In genomic region chr4:152126026-152126920, GRCm38 (mm10) we compare ENCODE assay signal across 9 mouse cellular contexts. TPM values are rescaled to one million over a fixed set of nuclear protein-coding genes. Genes with fewer than 3 reads are reported as not detected.
DNase-seq lines count a peak whose midpoint lies in the region; ATAC-seq and TF ChIP-seq lines count a peak whose summit lies in the region.
"Had no signal": no experiment of that assay in that cellular context is flagged by ENCODE, and none has a peak within 500 bp of the region (broad histone marks: within the 10 kb centered on the region; RNA-seq: fewer than 3 reads in every experiment).

No protein-coding gene starts in this region.

- TF ChIP-seq POLR2A in olfactory bulb, adult 2 months (IDR thresholded peaks at IDR 0.05; ENCODE audit: insufficient read depth, low read depth, low read length): no peak

- TF ChIP-seq CTCF in olfactory bulb, adult 2 months (IDR thresholded peaks at IDR 0.05; ENCODE audit: insufficient read depth, low read depth, low read length): no peak

- 3% methylated on average over 65 of the region's 65 CpGs for WGBS in forebrain, embryonic 14.5 days
- WGBS in limb, embryonic 11.5 days: 4% methylated on average over 65 of the region's 65 CpGs
- WGBS in olfactory bulb, adult 2 months: 12% methylated on average over 65 of the region's 65 CpGs

- intact Hi-C loops in gastrocnemius, postnatal 14 days (cut with DNase I; ENCODE audit: low total_unique reads): no loop called here

- peak overlapping the region; percentile 34 for H3K4me2 ChIP-seq in forebrain, embryonic 14.5 days (ENCODE audit: low read length)
- H3K4me2 ChIP-seq in limb, embryonic 11.5 days (ENCODE audit: low read depth, severe bottlenecking): peak overlapping the region; percentile 33

- DNase-seq in forebrain, embryonic 14.5 days (ENCODE audit: low spot score): no peak
- DNase-seq in limb, embryonic 11.5 days (ENCODE audit: low spot score): peak; percentile 64
- DNase-seq in thymus, postnatal 0 days (ENCODE audit: low spot score): no peak
- no peak for DNase-seq in gastrocnemius, postnatal 4 days (ENCODE audit: low spot score in 2 of 2)
- DNase-seq in gastrocnemius, postnatal 14 days: no peak

- H3K4me1 ChIP-seq in megakaryocyte, embryonic 14.5 days: peaks cover 61% of the 10 kb centered on the region
- H3K4me1 ChIP-seq in forebrain, embryonic 14.5 days (ENCODE audit: control insufficient read depth, insufficient read depth, low read length): peaks cover 9% of the 10 kb centered on the region; the same call in 1 of the 2 replicates
- H3K4me1 ChIP-seq in limb, embryonic 11.5 days (ENCODE audit: control insufficient read depth, insufficient read depth, low read length): peaks cover 26% of the 10 kb centered on the region
- H3K4me1 ChIP-seq in olfactory bulb, adult 2 months (ENCODE audit: control insufficient read depth, insufficient read depth, low read length): peaks cover 28% of the 10 kb centered on the region

- no peak overlapping the region for H3K27ac ChIP-seq in forebrain, embryonic 14.5 days (ENCODE audit: low read depth, low read length)
- H3K27ac ChIP-seq in limb, embryonic 11.5 days (replicated peaks; ENCODE audit: low read depth, low read length): no peak overlapping the region
- no peak overlapping the region for H3K27ac ChIP-seq in olfactory bulb, adult 2 months (ENCODE audit: insufficient read depth, low read depth, low read length)
- H3K27ac ChIP-seq: macrophage had no signal

- peaks cover 96% of the 10 kb centered on the region for H3K27me3 ChIP-seq in megakaryocyte, embryonic 14.5 days (replicated peaks)
- H3K27me3 ChIP-seq in forebrain, embryonic 14.5 days (replicated peaks; ENCODE audit: control insufficient read depth, insufficient read depth, low read length): peaks cover 99% of the 10 kb centered on the region
- peaks cover 99% of the 10 kb centered on the region for H3K27me3 ChIP-seq in limb, embryonic 11.5 days (ENCODE audit: control insufficient read depth, insufficient read depth, low read length)

- H3K9ac ChIP-seq in forebrain, embryonic 14.5 days (ENCODE audit: low read length): peak overlapping the region; percentile 21; the same call in 1 of the 2 replicates
- H3K9ac ChIP-seq in limb, embryonic 11.5 days (ENCODE audit: low read length): no peak overlapping the region

- ATAC-seq in megakaryocyte, adult 5-6 weeks (ENCODE audit: poor library complexity, severe bottlenecking): no peak
- ATAC-seq in forebrain, embryonic 14.5 days: no peak
- no peak for ATAC-seq in limb, embryonic 11.5 days (ENCODE audit: insufficient number of reproducible peaks, low FRiP score, low TSS enrichment, low read depth)

- H3K4me3 ChIP-seq in megakaryocyte, embryonic 14.5 days (replicated peaks): peak overlapping the region; percentile 88
- peak overlapping the region; percentile 10; the same call in 1 of the 2 replicates for H3K4me3 ChIP-seq in forebrain, embryonic 14.5 days (ENCODE audit: low read depth, low read length)
- peak overlapping the region; percentile 15 for H3K4me3 ChIP-seq in limb, embryonic 11.5 days (ENCODE audit: low read depth, low read length)
- H3K4me3 ChIP-seq in olfactory bulb, adult 2 months (ENCODE audit: insufficient read depth, low read depth, low read length): peak overlapping the region; percentile 22

- peaks cover 25% of the 10 kb centered on the region for H3K36me3 ChIP-seq in megakaryocyte, embryonic 14.5 days (replicated peaks; ENCODE audit: low read length)
- H3K36me3 ChIP-seq in forebrain, embryonic 14.5 days (ENCODE audit: control insufficient read depth, insufficient read depth, low read length): no peaks in the 10 kb centered on the region
- no peaks in the 10 kb centered on the region for H3K36me3 ChIP-seq in limb, embryonic 11.5 days (ENCODE audit: control insufficient read depth, insufficient read depth, low read length)

- peaks cover 36% of the 10 kb centered on the region for H3K9me3 ChIP-seq in megakaryocyte, embryonic 14.5 days
- no peaks in the 10 kb centered on the region for H3K9me3 ChIP-seq in forebrain, embryonic 14.5 days (replicated peaks; ENCODE audit: control insufficient read depth, low read length)
- no peaks in the 10 kb centered on the region for H3K9me3 ChIP-seq in limb, embryonic 11.5 days (ENCODE audit: control insufficient read depth, low read length)

RNA-seq across cellular contexts. Expression of gene Tnfrsf25, which starts 10.5 kb away (rescaled TPM):
- polyA plus RNA-seq in megakaryocyte, embryonic 14.5 days (2012; ENCODE audit: insufficient read depth, low replicate concordance): 0.56 TPM in 1 of 2 replicates, not detected in the other
- 0.13 and 0.25 TPM in 2 replicates for total RNA-seq in megakaryocyte, adult 5-6 weeks (2015)
- 0.18 and 2.8 TPM in 2 replicates for total RNA-seq in megakaryocyte, adult 5-6 weeks (2017)
- 0.62 and 1.3 TPM in 2 replicates for polyA plus RNA-seq in forebrain, embryonic 14.5 days (2014; fragmentation: Nextera tagmentation; extraction: Ambion mirVana)
- polyA plus RNA-seq in limb, embryonic 11.5 days (2014; fragmentation: Nextera tagmentation; extraction: Ambion mirVana): 0.38 and 0.79 TPM in 2 replicates
- polyA plus RNA-seq in olfactory bulb, adult 2 months (2012; ENCODE audit: insufficient read depth, insufficient read length, low replicate concordance, missing spikeins): not detected in 2 replicates
- 37.7 and 44.1 TPM in 2 replicates for polyA plus RNA-seq in thymus, postnatal 0 days (2015; fragmentation: Nextera tagmentation; extraction: Ambion mirVana)
- total RNA-seq in gastrocnemius, postnatal 4 days (2021): 1 to 10 TPM; 1.9 to 2.0 TPM
- total RNA-seq in gastrocnemius, postnatal 14 days (2021): 1 to 10 TPM in 1 of 2 experiments, under 1 TPM in 1; 0.74 to 1.1 TPM

RNA-seq across cellular contexts. Expression of gene Espn, which starts 25.9 kb away (rescaled TPM):
- polyA plus RNA-seq in megakaryocyte, embryonic 14.5 days (2012; ENCODE audit: insufficient read depth, low replicate concordance): 9.3 and 14.4 TPM in 2 replicates
- total RNA-seq in megakaryocyte, adult 5-6 weeks (2015): 1.2 and 1.4 TPM in 2 replicates
- 0.22 and 0.24 TPM in 2 replicates for total RNA-seq in megakaryocyte, adult 5-6 weeks (2017)
- 0.19 TPM in 1 of 2 replicates, not detected in the other for polyA plus RNA-seq in forebrain, embryonic 14.5 days (2014; fragmentation: Nextera tagmentation; extraction: Ambion mirVana)
- polyA plus RNA-seq in limb, embryonic 11.5 days (2014; fragmentation: Nextera tagmentation; extraction: Ambion mirVana): 1.6 and 1.9 TPM in 2 replicates
- not detected in 2 replicates for polyA plus RNA-seq in olfactory bulb, adult 2 months (2012; ENCODE audit: insufficient read depth, insufficient read length, low replicate concordance, missing spikeins)
- polyA plus RNA-seq in thymus, postnatal 0 days (2015; fragmentation: Nextera tagmentation; extraction: Ambion mirVana): 3.2 and 3.6 TPM in 2 replicates
- 1 to 10 TPM; 1.5 TPM for total RNA-seq in gastrocnemius, postnatal 4 days (2021)
- under 1 TPM; 0.58 to 0.90 TPM for total RNA-seq in gastrocnemius, postnatal 14 days (2021)

RNA-seq across cellular contexts. Expression of gene Hes2, which starts 32.4 kb away (rescaled TPM):
- not detected in 2 replicates for polyA plus RNA-seq in megakaryocyte, embryonic 14.5 days (2012; ENCODE audit: insufficient read depth, low replicate concordance)
- total RNA-seq in megakaryocyte, adult 5-6 weeks (2015): not detected in 2 replicates
- total RNA-seq in megakaryocyte, adult 5-6 weeks (2017): not detected in 2 replicates
- not detected in 2 replicates for polyA plus RNA-seq in forebrain, embryonic 14.5 days (2014; fragmentation: Nextera tagmentation; extraction: Ambion mirVana)
- polyA plus RNA-seq in limb, embryonic 11.5 days (2014; fragmentation: Nextera tagmentation; extraction: Ambion mirVana): not detected in 2 replicates
- polyA plus RNA-seq in olfactory bulb, adult 2 months (2012; ENCODE audit: insufficient read depth, insufficient read length, low replicate concordance, missing spikeins): not detected in 2 replicates
- 0.21 TPM in 1 of 2 replicates, not detected in the other for polyA plus RNA-seq in thymus, postnatal 0 days (2015; fragmentation: Nextera tagmentation; extraction: Ambion mirVana)
- total RNA-seq in gastrocnemius, postnatal 4 days (2021): not detected
- total RNA-seq in gastrocnemius, postnatal 14 days (2021): not detected

RNA-seq across cellular contexts. Expression of gene Acot7, which starts 51.7 kb away (rescaled TPM):
- 103 and 107 TPM in 2 replicates for polyA plus RNA-seq in megakaryocyte, embryonic 14.5 days (2012; ENCODE audit: insufficient read depth, low replicate concordance)
- total RNA-seq in megakaryocyte, adult 5-6 weeks (2015): 43.3 and 44.5 TPM in 2 replicates
- 40.1 and 43.3 TPM in 2 replicates for total RNA-seq in megakaryocyte, adult 5-6 weeks (2017)
- 168 and 208 TPM in 2 replicates for polyA plus RNA-seq in forebrain, embryonic 14.5 days (2014; fragmentation: Nextera tagmentation; extraction: Ambion mirVana)
- polyA plus RNA-seq in limb, embryonic 11.5 days (2014; fragmentation: Nextera tagmentation; extraction: Ambion mirVana): 32.1 and 33.3 TPM in 2 replicates
- not detected in 2 replicates for polyA plus RNA-seq in olfactory bulb, adult 2 months (2012; ENCODE audit: insufficient read depth, insufficient read length, low replicate concordance, missing spikeins)
- polyA plus RNA-seq in thymus, postnatal 0 days (2015; fragmentation: Nextera tagmentation; extraction: Ambion mirVana): 65.1 and 98.8 TPM in 2 replicates
- total RNA-seq in gastrocnemius, postnatal 4 days (2021): 10 to 100 TPM; 13.5 to 17.6 TPM
- total RNA-seq in gastrocnemius, postnatal 14 days (2021): 10 to 100 TPM; 12.5 to 13.2 TPM

RNA-seq across cellular contexts. Expression of gene Plekhg5, which starts 54.0 kb away (rescaled TPM):
- 3.6 and 5.5 TPM in 2 replicates for polyA plus RNA-seq in megakaryocyte, embryonic 14.5 days (2012; ENCODE audit: insufficient read depth, low replicate concordance)
- total RNA-seq in megakaryocyte, adult 5-6 weeks (2015): 1.7 and 2.6 TPM in 2 replicates
- 3.0 and 3.6 TPM in 2 replicates for total RNA-seq in megakaryocyte, adult 5-6 weeks (2017)
- 5.0 and 7.1 TPM in 2 replicates for polyA plus RNA-seq in forebrain, embryonic 14.5 days (2014; fragmentation: Nextera tagmentation; extraction: Ambion mirVana)
- polyA plus RNA-seq in limb, embryonic 11.5 days (2014; fragmentation: Nextera tagmentation; extraction: Ambion mirVana): 8.8 and 8.9 TPM in 2 replicates
- not detected in 2 replicates for polyA plus RNA-seq in olfactory bulb, adult 2 months (2012; ENCODE audit: insufficient read depth, insufficient read length, low replicate concordance, missing spikeins)
- 3.4 and 3.9 TPM in 2 replicates for polyA plus RNA-seq in thymus, postnatal 0 days (2015; fragmentation: Nextera tagmentation; extraction: Ambion mirVana)
- 10 to 100 TPM; 22.2 to 31.9 TPM for total RNA-seq in gastrocnemius, postnatal 4 days (2021)
- 10 to 100 TPM; 11.2 to 17.1 TPM for total RNA-seq in gastrocnemius, postnatal 14 days (2021)

Comparison
In these comparisons a context has a peak if more than half of its experiments do, and no peak if none do; other contexts are left out.
1. H3K4me3 ChIP-seq: peak in every context shown above with its lines; median percentile 88 in megakaryocyte, embryonic 14.5 days; 22 in olfactory bulb, adult 2 months; 15 in limb, embryonic 11.5 days; 10 in forebrain, embryonic 14.5 days.
2. RNA of gene Tnfrsf25, which starts 10.5 kb away (polyA plus RNA-seq): 37.7 to 44.1 TPM in thymus, postnatal 0 days; 0.38 to 0.79 TPM in limb, embryonic 11.5 days, 0.62 to 1.3 TPM in forebrain, embryonic 14.5 days, 0.56 TPM in megakaryocyte, embryonic 14.5 days and not detected in olfactory bulb, adult 2 months; every median in the first group is over 10 times any median in the second.